Mouse (Mus musculus): Measurements from ENCODE around the gene Gli3. TPM values are rescaled to one million over a fixed set of nuclear protein-coding genes. Genes with fewer than 3 reads are reported as not detected.
A peak's percentile ranks its signal among the peaks of the same experiment; 100 is the strongest.

Gene Gli3
- 0.49 and 0.50 TPM in 2 replicates for polyA plus RNA-seq (2012; rRNA removed)

- no peak for TF ChIP-seq POLR2A (IDR thresholded peaks at IDR 0.05; ENCODE audit: low read depth, low read length)
- no peak for TF ChIP-seq CTCF (IDR thresholded peaks at IDR 0.05; ENCODE audit: extremely low read depth, insufficient read depth, insufficient read length, insufficient replicate concordance)
- 2% methylated on average over 57 of the region's 76 CpGs for WGBS
- H3K4me3 ChIP-seq (ENCODE audit: extremely low read depth, insufficient read depth, insufficient read length), result peak within 1 kb of the TSS; percentile 33
- no peaks in the 10 kb centered on the region for H3K4me1 ChIP-seq (ENCODE audit: control insufficient read depth, insufficient read depth, insufficient read length)
- DNase-seq (ENCODE audit: low read depth in 1 of 2, low spot score in 2 of 2), result no peak
- H3K27ac ChIP-seq (ENCODE audit: insufficient read depth, low read length), result no peak within 1 kb of the TSS; the same call in 1 of the 2 replicates
- H3K36me3 ChIP-seq (ENCODE audit: control insufficient read depth, insufficient read depth, low read length), result no peaks in the 10 kb centered on the region
- peaks cover 6% of the 10 kb centered on the region; the same call in 1 of the 2 replicates for H3K27me3 ChIP-seq (ENCODE audit: control insufficient read depth, insufficient read depth, low read length)
Observed at GRCm38 (mm10) chr13:15462830-15463491, at the start of gene Gli3. Gene Gli3, plus strand, starts transcription at chr13:15463235.

- Histone ChIP-seq H3K4me1 (ENCODE audit: control insufficient read depth, insufficient read depth, insufficient read length) (no peaks in the 10 kb centered on the region), H3K27me3 (ENCODE audit: control insufficient read depth, insufficient read depth, low read length) (no peaks in the 10 kb centered on the region), H3K27ac (ENCODE audit: insufficient read depth, low read length) (no peak overlapping the region), H3K4me3 (ENCODE audit: extremely low read depth, insufficient read depth, insufficient read length) (no peak overlapping the region), H3K36me3 (ENCODE audit: control insufficient read depth, insufficient read depth, low read length) (no peaks in the 10 kb centered on the region)
- TF ChIP-seq POLR2A (IDR thresholded peaks at IDR 0.05; ENCODE audit: low read depth, low read length), result no peak
- no peak for TF ChIP-seq CTCF (IDR thresholded peaks at IDR 0.05; ENCODE audit: extremely low read depth, insufficient read depth, insufficient read length, insufficient replicate concordance)
- 81% methylated on average over 10 of the region's 10 CpGs for WGBS
- no peak for DNase-seq (ENCODE audit: low read depth in 1 of 2, low spot score in 2 of 2)
Observed at GRCm38 (mm10) chr13:15421182-15421750, 41.8 kb upstream of the Gli3 start.

GRCm38 (mm10) chr13:15442002-15442401 lies 21.0 kb upstream of the Gli3 start:
- H3K4me1 ChIP-seq (ENCODE audit: control insufficient read depth, insufficient read depth, insufficient read length), result no peaks in the 10 kb centered on the region
- H3K27me3 ChIP-seq (ENCODE audit: control insufficient read depth, insufficient read depth, low read length), result no peaks in the 10 kb centered on the region
- no peak for DNase-seq (ENCODE audit: low read depth in 1 of 2, low spot score in 2 of 2)
- H3K36me3 ChIP-seq (ENCODE audit: control insufficient read depth, insufficient read depth, low read length), result no peaks in the 10 kb centered on the region
- H3K4me3 ChIP-seq (ENCODE audit: extremely low read depth, insufficient read depth, insufficient read length), result no peak overlapping the region
- 8% methylated on average over 4 of the region's 4 CpGs for WGBS
- TF ChIP-seq POLR2A (IDR thresholded peaks at IDR 0.05; ENCODE audit: low read depth, low read length) (no peak), CTCF (IDR thresholded peaks at IDR 0.05; ENCODE audit: extremely low read depth, insufficient read depth, insufficient read length, insufficient replicate concordance) (no peak)
- no peak overlapping the region for H3K27ac ChIP-seq (ENCODE audit: insufficient read depth, low read length)

- DNase-seq (ENCODE audit: low read depth in 1 of 2, low spot score in 2 of 2), result no peak
- H3K4me1 ChIP-seq (ENCODE audit: control insufficient read depth, insufficient read depth, insufficient read length), result no peaks in the 10 kb centered on the region
- WGBS, result 89% methylated on average over 4 of the region's 4 CpGs
- TF ChIP-seq CTCF (IDR thresholded peaks at IDR 0.05; ENCODE audit: extremely low read depth, insufficient read depth, insufficient read length, insufficient replicate concordance) (no peak), POLR2A (IDR thresholded peaks at IDR 0.05; ENCODE audit: low read depth, low read length) (no peak)
- no peaks in the 10 kb centered on the region for H3K27me3 ChIP-seq (ENCODE audit: control insufficient read depth, insufficient read depth, low read length)
- no peak overlapping the region for H3K4me3 ChIP-seq (ENCODE audit: extremely low read depth, insufficient read depth, insufficient read length)
- no peak overlapping the region for H3K27ac ChIP-seq (ENCODE audit: insufficient read depth, low read length)
- H3K36me3 ChIP-seq (ENCODE audit: control insufficient read depth, insufficient read depth, low read length), result no peaks in the 10 kb centered on the region
Observed at GRCm38 (mm10) chr13:15444312-15444711, 18.7 kb upstream of the Gli3 start.

GRCm38 (mm10) chr13:15445591-15445990 lies 17.4 kb upstream of the Gli3 start:
- no peaks in the 10 kb centered on the region for H3K36me3 ChIP-seq (ENCODE audit: control insufficient read depth, insufficient read depth, low read length)
- DNase-seq (ENCODE audit: low read depth in 1 of 2, low spot score in 2 of 2), result no peak
- no peaks in the 10 kb centered on the region for H3K27me3 ChIP-seq (ENCODE audit: control insufficient read depth, insufficient read depth, low read length)
- H3K4me1 ChIP-seq (ENCODE audit: control insufficient read depth, insufficient read depth, insufficient read length), result no peaks in the 10 kb centered on the region
- no peak overlapping the region for H3K4me3 ChIP-seq (ENCODE audit: extremely low read depth, insufficient read depth, insufficient read length)
- TF ChIP-seq POLR2A (IDR thresholded peaks at IDR 0.05; ENCODE audit: low read depth, low read length) (no peak), CTCF (IDR thresholded peaks at IDR 0.05; ENCODE audit: extremely low read depth, insufficient read depth, insufficient read length, insufficient replicate concordance) (no peak)
- H3K27ac ChIP-seq (ENCODE audit: insufficient read depth, low read length), result no peak overlapping the region
- WGBS, result 78% methylated on average over 2 of the region's 2 CpGs

- 85% methylated on average over 8 of the region's 8 CpGs for WGBS
- Histone ChIP-seq H3K36me3 (ENCODE audit: control insufficient read depth, insufficient read depth, low read length) (no peaks in the 10 kb centered on the region), H3K4me3 (ENCODE audit: extremely low read depth, insufficient read depth, insufficient read length) (no peak overlapping the region), H3K4me1 (ENCODE audit: control insufficient read depth, insufficient read depth, insufficient read length) (no peaks in the 10 kb centered on the region), H3K27ac (ENCODE audit: insufficient read depth, low read length) (no peak overlapping the region), H3K27me3 (ENCODE audit: control insufficient read depth, insufficient read depth, low read length) (no peaks in the 10 kb centered on the region)
- DNase-seq (ENCODE audit: low read depth in 1 of 2, low spot score in 2 of 2), result no peak
- TF ChIP-seq POLR2A (IDR thresholded peaks at IDR 0.05; ENCODE audit: low read depth, low read length) (no peak), CTCF (IDR thresholded peaks at IDR 0.05; ENCODE audit: extremely low read depth, insufficient read depth, insufficient read length, insufficient replicate concordance) (no peak)
Observed at GRCm38 (mm10) chr13:15446004-15446403, 17.0 kb upstream of the Gli3 start.

Measured in spleen, adult 2 months (tissue).